Mouse (Mus musculus) G1E (cell line): ENCODE data around the gene Plxnb1.

Experiments used
- CTCF ChIP-seq: IDR thresholded peaks from 2 replicates; pipeline ENCODE4 v1.5.1; 2012; ENCODE audit warnings: low read depth, low read length, inconsistent platforms, mixed read lengths
- GATA1 ChIP-seq: IDR thresholded peaks from 2 replicates; pipeline ENCODE4 v1.6.1; 2012; ENCODE audit warnings: borderline replicate concordance, low read length, inconsistent platforms, mixed read lengths
- POLR2AphosphoS5 ChIP-seq: IDR thresholded peaks from 2 replicates; pipeline ENCODE4 v1.6.1; 2012; ENCODE audit warnings: low read depth, low read length, inconsistent platforms; ENCODE audit not compliant: insufficient replicate concordance
- TAL1 ChIP-seq: conservative IDR thresholded peaks from 2 replicates; pipeline ENCODE4 v1.6.1; 2012; ENCODE audit warnings: low read depth, low read length, inconsistent platforms, mixed read lengths

- TF ChIP-seq CTCF (no peak), GATA1 (no peak), POLR2AphosphoS5 (no peak), TAL1 (no peak)
Observed at GRCm38 (mm10) chr9:109092799-109093198, 2.4 kb upstream of the Plxnb1 start.
